Mouse (Mus musculus) urinary bladder, adult 2 months (tissue): Measurements from ENCODE around the gene Stoml2. TPM values are rescaled to one million over a fixed set of nuclear protein-coding genes. Genes with fewer than 3 reads are reported as not detected.

ENCODE experiments used
- DNase-seq: peaks from one replicate; pipeline ENCODE4 v3.0.0; 2022; ENCODE audit warnings: low spot score
- polyA plus RNA-seq: library from polyadenylated mRNA; depleted of rRNA; stranded (reverse); fragments of >200 nt; gene quantifications from 2 replicates; pipeline ENCODE4 v1.2.3, GENCODE M21; 2012

Stoml2 gene
- polyA plus RNA-seq, 1 experiment = 94.8 TPM

GRCm38 (mm10) chr4:43038567-43039495 lies 7.3 kb upstream of the Stoml2 start:
- no peak for DNase-seq

GRCm38 (mm10) chr4:43037860-43038566 lies 6.5 kb upstream of the Stoml2 start:
- no peak for DNase-seq

- DNase-seq = no peak
These were observed 4.8 kb upstream of the Stoml2 start for GRCm38 (mm10) chr4:43036356-43036755.

GRCm38 (mm10) chr4:43035851-43036250 lies 4.3 kb upstream of the Stoml2 start:
- no peak for DNase-seq

- DNase-seq = no peak
These were observed 2.0 kb upstream of the Stoml2 start for GRCm38 (mm10) chr4:43033481-43033880.

GRCm38 (mm10) chr4:43032501-43032900 lies 991 bp upstream of the Stoml2 start:
- no peak for DNase-seq

- DNase-seq = no peak
These were observed 705 bp downstream of the Stoml2 start for GRCm38 (mm10) chr4:43030780-43031230.

GRCm38 (mm10) chr4:43030352-43030751 lies 1.2 kb downstream of the Stoml2 start:
- no peak for DNase-seq

GRCm38 (mm10) chr4:43029749-43030148 lies 1.8 kb downstream of the Stoml2 start:
- DNase-seq = no peak

- no peak for DNase-seq
These were observed 2.4 kb downstream of the Stoml2 start for GRCm38 (mm10) chr4:43029121-43029520.

GRCm38 (mm10) chr4:43025084-43025960 lies 6.2 kb downstream of the Stoml2 start, which contains the start of gene Pigo:
TSS of gene Pigo (minus strand) at chr4:43025819.
- peak; percentile 92 for DNase-seq

GRCm38 (mm10) chr4:43024673-43025072 lies 6.8 kb downstream of the Stoml2 start:
- no peak for DNase-seq

- no peak for DNase-seq
These were observed 10.2 kb downstream of the Stoml2 start for GRCm38 (mm10) chr4:43021341-43021740.

- no peak for DNase-seq
These were observed 10.6 kb downstream of the Stoml2 start for GRCm38 (mm10) chr4:43020876-43021275.

GRCm38 (mm10) chr4:43019641-43020465 lies 11.7 kb downstream of the Stoml2 start:
- DNase-seq = no peak

GRCm38 (mm10) chr4:43019176-43019575 lies 12.3 kb downstream of the Stoml2 start:
- no peak for DNase-seq

- DNase-seq = no peak
These were observed 13.4 kb downstream of the Stoml2 start for GRCm38 (mm10) chr4:43018156-43018555.

GRCm38 (mm10) chr4:43012091-43012490 lies 19.4 kb downstream of the Stoml2 start:
- no peak for DNase-seq

GRCm38 (mm10) chr4:43010161-43011038 lies 21.1 kb downstream of the Stoml2 start, which contains the start of gene Fancg:
TSS of gene Fancg (minus strand) at chr4:43010506.
- peak; percentile 66 for DNase-seq

- DNase-seq = no peak
These were observed 25.7 kb downstream of the Stoml2 start for GRCm38 (mm10) chr4:43005765-43006164.
